Mouse (Mus musculus): ENCODE results near the gene Arpp21.

GRCm38 (mm10) chr9:112235041-112235695 is 570 bp downstream of the Arpp21 start:
- TF ChIP-seq GATA1 (IDR thresholded peaks at IDR 0.05; ENCODE audit: borderline replicate concordance, low read length): no peak
- no peak for TF ChIP-seq FLI1 (IDR thresholded peaks at IDR 0.05; ENCODE audit: low read length)
